Mouse (Mus musculus) intestine, postnatal 0 days (tissue): ENCODE data around the gene Brwd1. TPM values are rescaled to one million over a fixed set of nuclear protein-coding genes. Genes with fewer than 3 reads are reported as not detected.
A peak's percentile ranks its signal among the peaks of the same experiment; 100 is the strongest.

Experiments
- ATAC-seq: fragments of 200-750 bp; cut with Nextera tagmentation; 2 replicates; pipeline ENCODE4 v1.8.0; 2017; ENCODE audit warnings: mild to moderate bottlenecking, moderate TSS enrichment, moderate library complexity
- H3K27ac ChIP-seq: fragments of 300-500 bp; sonication (generic); 2 replicates; pipeline ENCODE4 v1.5.1; 2014; ENCODE audit warnings: mild to moderate bottlenecking, low read depth, low read length, moderate library complexity
- H3K27me3 ChIP-seq: fragments of 300-500 bp; sonication (generic); replicated peaks from 2 replicates; pipeline ENCODE4 v1.6.1; 2014; ENCODE audit warnings: low read length, mixed read lengths; ENCODE audit not compliant: control insufficient read depth, insufficient read depth
- H3K36me3 ChIP-seq: fragments of 300-500 bp; sonication (generic); 2 replicates; pipeline ENCODE4 v1.6.1; 2014; ENCODE audit warnings: mild to moderate bottlenecking, moderate library complexity; ENCODE audit not compliant: control insufficient read depth, insufficient read depth
- H3K4me1 ChIP-seq: fragments of 300-500 bp; sonication (generic); replicated peaks from 2 replicates; pipeline ENCODE4 v1.6.1; 2014; ENCODE audit warnings: antibody characterized with exemption, low read length, mixed read lengths; ENCODE audit not compliant: control insufficient read depth, insufficient read depth
- H3K4me2 ChIP-seq: fragments of 300-500 bp; sonication (generic); replicated peaks from 2 replicates; pipeline ENCODE4 v1.6.1; 2014; ENCODE audit warnings: low read depth, mild to moderate bottlenecking, moderate library complexity
- H3K4me3 ChIP-seq: fragments of 300-500 bp; sonication (generic); 2 replicates; pipeline ENCODE4 v1.5.1; 2014; ENCODE audit warnings: low read depth, low read length
- H3K9ac ChIP-seq: fragments of 300-500 bp; sonication (generic); 2 replicates; pipeline ENCODE4 v1.6.1; 2014; ENCODE audit warnings: mild to moderate bottlenecking, low read depth, low read length
- H3K9me3 ChIP-seq: fragments of 300-500 bp; sonication (generic); 2 replicates; pipeline ENCODE4 v1.6.1; 2016; ENCODE audit warnings: mixed run types; ENCODE audit not compliant: control insufficient read depth
- CTCF ChIP-seq: sonication (generic); IDR thresholded peaks from 2 replicates; pipeline ENCODE4 v1.5.1; 2016; ENCODE audit warnings: low read depth, mild to moderate bottlenecking, control low read depth, antibody characterized with exemption, moderate library complexity
- WGBS: fragments of 180-500 bp; shearing (Covaris S2); extraction: QIAGEN DNeasy Blood & Tissue Kit; methylation state at CpG from one replicate; pipeline ENCODE4 v1.1.7; 2014; 5-methylcytosine and 5-hydroxymethylcytosine counted together
- polyA plus RNA-seq: library from polyadenylated mRNA; unstranded; fragments of >200 nt; fragmentation: Nextera tagmentation; extraction: Ambion mirVana; gene quantifications from 2 replicates; pipeline ENCODE4 v1.2.1, GENCODE M21; 2015

The Brwd1 gene
- polyA plus RNA-seq, 1 experiment from 2014 or later, result 19.9 TPM

- Histone ChIP-seq H3K9me3 (no peaks in the 10 kb centered on the region), H3K9ac (no peak overlapping the region), H3K36me3 (peaks cover 10% of the 10 kb centered on the region), H3K4me2 (no peak overlapping the region), H3K27ac (no peak overlapping the region), H3K4me3 (no peak overlapping the region), H3K27me3 (no peaks in the 10 kb centered on the region), H3K4me1 (no peaks in the 10 kb centered on the region)
- no peak for TF ChIP-seq CTCF
- ATAC-seq, result no peak
- 52% methylated on average over 5 of the region's 5 CpGs for WGBS
Observed at GRCm38 (mm10) chr16:95992596-95992995, 89.7 kb downstream of the Brwd1 start.

GRCm38 (mm10) chr16:95991122-95991900, 91.0 kb downstream of the Brwd1 start:
- peaks cover 10% of the 10 kb centered on the region for H3K36me3 ChIP-seq
- H3K27me3 ChIP-seq, result no peaks in the 10 kb centered on the region
- ATAC-seq, result no peak
- TF ChIP-seq CTCF, result 0 out of 2 replicates have a peak, but pooled peaks have one; percentile 18
- H3K9me3 ChIP-seq, result no peaks in the 10 kb centered on the region
- H3K9ac ChIP-seq, result peak overlapping the region; percentile 52
- peak overlapping the region; percentile 79 for H3K4me2 ChIP-seq
- no peaks in the 10 kb centered on the region for H3K4me1 ChIP-seq
- peak overlapping the region; percentile 57 for H3K4me3 ChIP-seq
- H3K27ac ChIP-seq, result 0 out of 2 replicates have a peak overlapping the region, but pooled peaks have one; percentile 15
- WGBS, result 6% methylated on average over 10 of the region's 10 CpGs

- Histone ChIP-seq H3K4me1 (no peaks in the 10 kb centered on the region), H3K27ac (0 out of 2 replicates have a peak within 1 kb of the TSS, but pooled peaks have one; percentile 15), H3K4me3 (peak within 1 kb of the TSS; percentile 57), H3K36me3 (peaks cover 10% of the 10 kb centered on the region), H3K9ac (peak within 1 kb of the TSS; percentile 52), H3K9me3 (no peaks in the 10 kb centered on the region), H3K27me3 (no peaks in the 10 kb centered on the region), H3K4me2 (peak within 1 kb of the TSS; percentile 79)
- TF ChIP-seq CTCF, result peak; percentile 32
- ATAC-seq, result peak; percentile 88
- under 1% methylated on average over 62 of the region's 62 CpGs for WGBS
Observed at GRCm38 (mm10) chr16:95990462-95991121, 91.7 kb downstream of the Brwd1 start, which contains the start of gene Psmg1. Gene Psmg1 (minus strand): TSS chr16:95990960.

GRCm38 (mm10) chr16:95984911-95985310, 97.4 kb downstream of the Brwd1 start:
- no peak overlapping the region for H3K9ac ChIP-seq
- TF ChIP-seq CTCF, result no peak
- no peak overlapping the region for H3K4me3 ChIP-seq
- WGBS, result 82% methylated on average over 5 of the region's 5 CpGs
- no peak overlapping the region for H3K27ac ChIP-seq
- no peaks in the 10 kb centered on the region for H3K27me3 ChIP-seq
- ATAC-seq, result no peak
- H3K4me1 ChIP-seq, result no peaks in the 10 kb centered on the region
- H3K36me3 ChIP-seq, result peaks cover 38% of the 10 kb centered on the region
- H3K9me3 ChIP-seq, result no peaks in the 10 kb centered on the region
- H3K4me2 ChIP-seq, result no peak overlapping the region

GRCm38 (mm10) chr16:95983601-95984000, 98.7 kb downstream of the Brwd1 start:
- WGBS, result 72% methylated on average over 7 of the region's 7 CpGs
- Histone ChIP-seq H3K36me3 (peaks cover 38% of the 10 kb centered on the region), H3K4me2 (no peak overlapping the region), H3K4me1 (no peaks in the 10 kb centered on the region), H3K27ac (no peak overlapping the region), H3K9ac (no peak overlapping the region), H3K9me3 (no peaks in the 10 kb centered on the region), H3K4me3 (no peak overlapping the region), H3K27me3 (no peaks in the 10 kb centered on the region)
- TF ChIP-seq CTCF, result peak; percentile 69
- ATAC-seq, result no peak

GRCm38 (mm10) chr16:95970841-95971240, 111.5 kb downstream of the Brwd1 start:
- H3K9ac ChIP-seq, result no peak overlapping the region
- no peak overlapping the region for H3K4me3 ChIP-seq
- H3K4me2 ChIP-seq, result no peak overlapping the region
- H3K36me3 ChIP-seq, result no peaks in the 10 kb centered on the region
- H3K27me3 ChIP-seq, result no peaks in the 10 kb centered on the region
- no peaks in the 10 kb centered on the region for H3K9me3 ChIP-seq
- no peaks in the 10 kb centered on the region for H3K4me1 ChIP-seq
- no peak for TF ChIP-seq CTCF
- no peak overlapping the region for H3K27ac ChIP-seq
- no peak for ATAC-seq
- WGBS, result 79% methylated on average over 2 of the region's 2 CpGs
